Comparison of ENCODE assay signal across 8 mouse cellular contexts in the genomic region with DNA sequence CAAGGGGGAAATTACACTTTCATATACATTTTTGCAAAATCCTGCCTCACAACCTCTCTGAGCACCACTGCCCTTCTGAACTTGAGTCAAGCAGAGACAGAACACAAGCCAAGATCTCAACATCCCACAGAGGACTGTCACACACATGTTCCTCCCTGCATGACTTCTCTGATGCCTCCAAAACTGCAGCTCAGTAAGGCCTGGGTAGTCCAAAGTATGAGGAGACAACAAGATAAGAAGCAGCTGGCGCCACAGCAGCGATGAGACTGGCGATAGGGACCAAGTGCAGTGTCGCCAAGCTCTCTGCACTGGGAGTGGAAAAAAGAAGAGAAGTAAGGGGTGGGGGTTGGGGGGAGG. TPM values are rescaled to one million over a fixed set of nuclear protein-coding genes. Genes with fewer than 3 reads are reported as not detected.
DNase-seq lines count a peak whose midpoint lies in the region; ATAC-seq lines count a peak whose summit lies in the region.

No protein-coding gene starts in this region.

- ATAC-seq in activated CD4-positive, CD25-positive, alpha-beta regulatory T cell, adult 4 months: peak; percentile 5
- no peak for ATAC-seq in forebrain, embryonic 13.5 days
- ATAC-seq in limb, embryonic 12.5 days (ENCODE audit: insufficient number of reproducible peaks, insufficient read depth, low FRiP score, low TSS enrichment, low read depth): no peak
- ATAC-seq in midbrain, embryonic 11.5 days (ENCODE audit: low FRiP score): no peak

- peak overlapping the region; percentile 79 for H3K9ac ChIP-seq in forebrain, embryonic 13.5 days
- H3K9ac ChIP-seq in limb, embryonic 12.5 days (replicated peaks): peak overlapping the region; percentile 74
- H3K9ac ChIP-seq in midbrain, embryonic 11.5 days (ENCODE audit: low read length): peak overlapping the region; percentile 84

- H3K4me1 ChIP-seq in forebrain, embryonic 13.5 days: peaks cover 18% of the 10 kb centered on the region
- peaks cover 13% of the 10 kb centered on the region for H3K4me1 ChIP-seq in limb, embryonic 12.5 days (replicated peaks)
- H3K4me1 ChIP-seq in midbrain, embryonic 11.5 days (ENCODE audit: control insufficient read depth, insufficient read depth, low read length): peaks cover 4% of the 10 kb centered on the region; the same call in 1 of the 2 replicates

- H3K4me3 ChIP-seq in forebrain, embryonic 13.5 days: peak overlapping the region; percentile 74
- H3K4me3 ChIP-seq in limb, embryonic 12.5 days (replicated peaks): peak overlapping the region; percentile 73
- H3K4me3 ChIP-seq in midbrain, embryonic 11.5 days (ENCODE audit: low read depth, low read length): peak overlapping the region; percentile 72

- peaks cover 6% of the 10 kb centered on the region for H3K36me3 ChIP-seq in forebrain, embryonic 13.5 days (ENCODE audit: poor library complexity, severe bottlenecking)
- peaks cover 7% of the 10 kb centered on the region; the same call in 1 of the 2 replicates for H3K36me3 ChIP-seq in limb, embryonic 12.5 days
- H3K36me3 ChIP-seq in midbrain, embryonic 11.5 days (ENCODE audit: control insufficient read depth, insufficient read depth, low read length): no peaks in the 10 kb centered on the region

- H3K27me3 ChIP-seq in forebrain, embryonic 13.5 days: no peaks in the 10 kb centered on the region
- no peaks in the 10 kb centered on the region for H3K27me3 ChIP-seq in limb, embryonic 12.5 days
- no peaks in the 10 kb centered on the region for H3K27me3 ChIP-seq in midbrain, embryonic 11.5 days (ENCODE audit: control insufficient read depth, insufficient read depth, low read length)

- H3K9me3 ChIP-seq in forebrain, embryonic 13.5 days (replicated peaks): no peaks in the 10 kb centered on the region
- no peaks in the 10 kb centered on the region for H3K9me3 ChIP-seq in limb, embryonic 12.5 days
- H3K9me3 ChIP-seq in midbrain, embryonic 11.5 days (ENCODE audit: control insufficient read depth, low read length): no peaks in the 10 kb centered on the region

- intact Hi-C loops in gastrocnemius, postnatal 14 days (cut with DNase I; ENCODE audit: low total_unique reads): no loop called here

- peak overlapping the region; percentile 79 for H3K4me2 ChIP-seq in forebrain, embryonic 13.5 days
- peak overlapping the region; percentile 88 for H3K4me2 ChIP-seq in limb, embryonic 12.5 days
- peak overlapping the region; percentile 61 for H3K4me2 ChIP-seq in midbrain, embryonic 11.5 days

- 0% methylated on average over 4 of the region's 4 CpGs for WGBS in forebrain, embryonic 13.5 days
- WGBS in limb, embryonic 12.5 days: 2% methylated on average over 4 of the region's 4 CpGs
- WGBS in midbrain, embryonic 11.5 days: 0% methylated on average over 4 of the region's 4 CpGs

- H3K27ac ChIP-seq in forebrain, embryonic 13.5 days: peak overlapping the region; percentile 82; the same call in 1 of the 2 replicates
- no peak overlapping the region for H3K27ac ChIP-seq in limb, embryonic 12.5 days
- peak overlapping the region; percentile 55; the same call in 1 of the 2 replicates for H3K27ac ChIP-seq in midbrain, embryonic 11.5 days (ENCODE audit: low read depth, low read length)

- DNase-seq in retina, postnatal 1 day: peak; percentile 41
- no peak for DNase-seq in retina, embryonic 14.5 days (ENCODE audit: low spot score)
- no peak for DNase-seq in midbrain, embryonic 11.5 days (ENCODE audit: low spot score, missing footprints)
- DNase-seq in gastrocnemius, postnatal 14 days: no peak
- no peak for DNase-seq in ovary, postnatal 36 days (ENCODE audit: low spot score)

RNA-seq across cellular contexts. Expression of gene Nxpe3, which starts 0.6 kb away (rescaled TPM):
- polyA plus RNA-seq in activated CD4-positive, CD25-positive, alpha-beta regulatory T cell, adult 4 months (2017; shearing (Covaris generic)): 10 to 100 TPM; 15.0 to 28.2 TPM
- polyA plus RNA-seq in forebrain, embryonic 13.5 days (2015; fragmentation: Nextera tagmentation; extraction: Ambion mirVana): 1.1 and 1.2 TPM in 2 replicates
- polyA plus RNA-seq in limb, embryonic 12.5 days (2016; fragmentation: Nextera tagmentation; extraction: Ambion mirVana): 0.90 TPM in 2 replicates
- 1.1 TPM in 2 replicates for polyA plus RNA-seq in midbrain, embryonic 11.5 days (2014; fragmentation: Nextera tagmentation; extraction: Ambion mirVana)
- under 1 TPM; 0.31 to 0.33 TPM for total RNA-seq in gastrocnemius, postnatal 14 days (2021)

RNA-seq across cellular contexts. Expression of gene Cep97, which starts 40.1 kb away (rescaled TPM):
- 10 to 100 TPM; 22.8 to 28.3 TPM for polyA plus RNA-seq in activated CD4-positive, CD25-positive, alpha-beta regulatory T cell, adult 4 months (2017; shearing (Covaris generic))
- 19.3 and 21.5 TPM in 2 replicates for polyA plus RNA-seq in forebrain, embryonic 13.5 days (2015; fragmentation: Nextera tagmentation; extraction: Ambion mirVana)
- 13.0 and 13.4 TPM in 2 replicates for polyA plus RNA-seq in limb, embryonic 12.5 days (2016; fragmentation: Nextera tagmentation; extraction: Ambion mirVana)
- 18.3 and 19.7 TPM in 2 replicates for polyA plus RNA-seq in midbrain, embryonic 11.5 days (2014; fragmentation: Nextera tagmentation; extraction: Ambion mirVana)
- total RNA-seq in gastrocnemius, postnatal 14 days (2021): 1 to 10 TPM; 4.0 to 4.3 TPM

RNA-seq across cellular contexts. Expression of gene Nfkbiz, which starts 55.8 kb away (rescaled TPM):
- 10 to 100 TPM; 28.6 to 30.5 TPM for polyA plus RNA-seq in activated CD4-positive, CD25-positive, alpha-beta regulatory T cell, adult 4 months (2017; shearing (Covaris generic))
- polyA plus RNA-seq in forebrain, embryonic 13.5 days (2015; fragmentation: Nextera tagmentation; extraction: Ambion mirVana): 1.0 and 1.6 TPM in 2 replicates
- polyA plus RNA-seq in limb, embryonic 12.5 days (2016; fragmentation: Nextera tagmentation; extraction: Ambion mirVana): 3.5 TPM in 2 replicates
- 1.3 and 1.8 TPM in 2 replicates for polyA plus RNA-seq in midbrain, embryonic 11.5 days (2014; fragmentation: Nextera tagmentation; extraction: Ambion mirVana)
- total RNA-seq in gastrocnemius, postnatal 14 days (2021): 1 to 10 TPM; 1.5 to 1.6 TPM
